8 mouse cellular contexts compared by ENCODE assay signal in genomic region chrX:151804388-151804787, GRCm38 (mm10). TPM values are rescaled to one million over a fixed set of nuclear protein-coding genes. Genes with fewer than 3 reads are reported as not detected.
DNase-seq lines count a peak whose midpoint lies in the region; ATAC-seq lines count a peak whose summit lies in the region.

No protein-coding gene starts in this region.

- ATAC-seq in hindbrain, embryonic 12.5 days (ENCODE audit: low FRiP score): no peak
- ATAC-seq in midbrain, embryonic 13.5 days: no peak

- 20% methylated on average over 9 of the region's 9 CpGs for WGBS in hindbrain, embryonic 12.5 days
- 30% methylated on average over 9 of the region's 9 CpGs for WGBS in midbrain, embryonic 13.5 days

- H3K27ac ChIP-seq in hindbrain, embryonic 12.5 days: peak overlapping the region; percentile 92; the same call in 1 of the 2 replicates
- H3K27ac ChIP-seq in midbrain, embryonic 13.5 days: peak overlapping the region; percentile 93; the same call in 1 of the 2 replicates

- DNase-seq in embryo, embryonic 10 days (ENCODE audit: low spot score): peak; percentile 3
- no peak for DNase-seq in embryo, embryonic 11 days
- DNase-seq in right cerebral cortex, postnatal 10 days (ENCODE audit: low spot score in 2 of 2): peak; percentile 22 to 23
- DNase-seq in right cerebral cortex, adult 2 months (ENCODE audit: low spot score in 2 of 2): no peak
- no peak for DNase-seq in left cerebral cortex, adult 11 months (ENCODE audit: low spot score)
- DNase-seq in right cerebral cortex, postnatal 25 days: no peak

- H3K4me2 ChIP-seq in hindbrain, embryonic 12.5 days (replicated peaks): peak overlapping the region; percentile 65
- peak overlapping the region; percentile 65 for H3K4me2 ChIP-seq in midbrain, embryonic 13.5 days (replicated peaks)

- no peaks in the 10 kb centered on the region for H3K4me1 ChIP-seq in hindbrain, embryonic 12.5 days
- H3K4me1 ChIP-seq in midbrain, embryonic 13.5 days (replicated peaks): no peaks in the 10 kb centered on the region

- H3K36me3 ChIP-seq in hindbrain, embryonic 12.5 days: no peaks in the 10 kb centered on the region
- H3K36me3 ChIP-seq in midbrain, embryonic 13.5 days: no peaks in the 10 kb centered on the region

- H3K4me3 ChIP-seq in hindbrain, embryonic 12.5 days: peak overlapping the region; percentile 51
- peak overlapping the region; percentile 56 for H3K4me3 ChIP-seq in midbrain, embryonic 13.5 days (replicated peaks)

- no peaks in the 10 kb centered on the region; the same call in 1 of the 2 replicates for H3K27me3 ChIP-seq in hindbrain, embryonic 12.5 days
- peaks cover 1% of the 10 kb centered on the region; the same call in 1 of the 2 replicates for H3K27me3 ChIP-seq in midbrain, embryonic 13.5 days

- no peaks in the 10 kb centered on the region for H3K9me3 ChIP-seq in hindbrain, embryonic 12.5 days (replicated peaks)
- no peaks in the 10 kb centered on the region for H3K9me3 ChIP-seq in midbrain, embryonic 13.5 days

- peak overlapping the region; percentile 68 for H3K9ac ChIP-seq in hindbrain, embryonic 12.5 days
- peak overlapping the region; percentile 68 for H3K9ac ChIP-seq in midbrain, embryonic 13.5 days (replicated peaks)

RNA-seq across cellular contexts. Expression of gene Huwe1, which starts 3.8 kb away (rescaled TPM):
- 72.1 and 73.0 TPM in 2 replicates for polyA plus RNA-seq in hindbrain, embryonic 12.5 days (2016; fragmentation: Nextera tagmentation; extraction: Ambion mirVana)
- polyA plus RNA-seq in midbrain, embryonic 13.5 days (2015; fragmentation: Nextera tagmentation; extraction: Ambion mirVana): 65.5 and 71.0 TPM in 2 replicates

Comparison
In these comparisons a context has a peak if more than half of its experiments do, and no peak if none do; other contexts are left out.
1. DNase-seq: peak in embryo, embryonic 10 days (single experiment) and right cerebral cortex, postnatal 10 days (2 of 2); none in embryo, embryonic 11 days (single experiment), right cerebral cortex, adult 2 months (0 of 2), left cerebral cortex, adult 11 months (single experiment) and right cerebral cortex, postnatal 25 days (single experiment).